Mouse (Mus musculus): ENCODE data around the gene Dnajc3.
A peak's percentile ranks its signal among the peaks of the same experiment; 100 is the strongest.

Dnajc3 gene

DNA sequence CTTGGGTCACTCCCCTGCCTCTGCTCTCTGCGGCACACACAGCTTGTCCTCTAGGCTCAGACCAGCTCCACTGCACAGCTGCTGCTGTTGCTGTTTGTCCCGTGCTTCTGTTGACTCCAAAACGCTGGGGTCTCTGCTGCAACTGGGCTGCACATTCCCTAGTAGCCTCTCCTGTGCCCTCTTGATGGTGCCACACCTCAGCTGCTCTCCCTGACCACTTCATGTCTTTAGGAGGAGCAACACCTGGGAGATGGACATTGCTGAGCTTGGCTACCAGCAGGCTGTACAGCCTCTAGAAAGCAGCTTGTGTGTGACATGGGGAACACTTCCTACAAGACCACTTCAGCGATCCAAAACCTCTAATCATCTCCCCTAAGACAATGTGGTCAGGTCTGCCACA is 46.4 kb downstream of the Dnajc3 start:
- DNase-seq: no peak

DNA sequence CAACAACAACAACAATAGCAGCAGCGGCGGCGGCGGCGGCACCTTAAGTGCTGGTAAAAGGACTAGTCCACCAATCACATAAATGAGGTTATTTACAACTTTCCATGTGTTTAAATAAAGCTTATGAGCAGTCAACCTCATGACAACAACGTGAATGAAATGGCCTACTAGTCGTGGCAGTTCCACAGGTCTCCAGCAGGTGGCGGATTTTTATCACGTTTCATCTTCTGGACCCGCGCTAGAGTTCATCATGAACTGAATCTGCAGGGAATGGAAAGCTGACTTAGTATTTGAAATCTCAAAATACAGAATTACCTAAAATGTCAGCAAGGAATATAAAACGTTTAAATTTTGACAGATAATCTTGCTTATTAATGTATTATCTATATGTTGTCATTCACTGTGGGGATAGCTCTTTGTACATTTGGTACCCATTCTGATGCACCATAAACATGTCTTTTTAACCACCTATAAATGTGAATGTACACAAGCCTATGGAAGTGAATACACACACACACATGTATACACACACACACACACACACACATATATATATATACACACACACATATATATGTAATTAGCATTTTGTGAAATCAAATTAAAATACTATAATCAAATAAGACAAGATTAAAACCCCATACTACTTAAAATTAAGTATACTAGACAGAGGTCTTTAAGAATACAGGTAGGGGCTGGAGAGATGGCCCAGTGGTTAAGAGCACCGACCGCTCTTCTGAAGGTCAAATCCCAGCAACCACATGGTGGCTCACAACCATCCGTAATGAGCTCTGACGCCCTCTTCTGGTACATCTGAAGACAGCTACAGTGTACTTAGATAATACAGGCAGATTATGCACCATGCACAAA is 49.1 kb downstream of the Dnajc3 start:
- DNase-seq: peak; percentile 79

DNA sequence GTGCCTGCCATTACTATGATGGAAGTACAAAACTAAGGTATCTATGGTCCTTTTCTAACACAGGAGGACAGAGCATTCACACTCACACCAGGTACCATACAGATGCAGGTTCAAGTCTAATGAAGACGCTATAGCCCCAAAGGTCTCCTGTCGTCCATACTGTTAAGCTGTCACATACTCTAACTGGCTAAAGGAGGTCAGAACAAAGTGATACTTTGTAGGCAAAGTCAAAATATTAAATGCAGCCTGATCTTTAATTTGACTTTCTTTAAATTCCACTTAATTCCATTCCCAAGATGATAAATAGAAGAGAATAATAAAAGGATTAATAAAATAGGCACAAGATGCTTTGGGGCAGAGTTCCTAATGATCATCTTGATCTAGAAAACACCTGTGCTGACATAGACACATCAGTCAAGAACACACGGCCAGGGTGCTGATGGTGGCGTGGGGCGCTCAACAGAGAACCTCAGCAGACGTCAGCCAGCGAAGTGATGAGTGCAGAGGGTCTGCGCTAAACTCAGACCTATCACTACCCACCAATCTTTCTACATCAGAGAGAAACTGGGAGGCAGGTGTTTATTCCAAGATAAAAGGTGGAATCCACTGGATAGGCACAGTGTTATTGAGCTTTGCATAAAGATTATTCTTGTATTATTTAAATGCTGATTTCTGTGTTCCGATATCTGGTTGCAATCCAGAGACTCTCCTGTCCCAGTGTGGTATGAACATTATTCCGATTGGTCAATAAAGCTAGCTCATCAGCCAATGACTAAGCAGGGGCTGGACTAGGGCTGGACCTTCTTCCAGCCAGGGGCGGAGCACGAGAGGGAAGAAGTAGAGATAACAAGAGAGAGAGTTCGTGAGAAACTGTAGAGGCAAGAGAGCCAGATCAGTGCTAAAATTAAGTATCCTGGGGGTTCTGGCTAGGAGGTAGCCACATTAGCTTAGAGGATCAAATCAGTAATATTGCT is 50.0 kb downstream of the Dnajc3 start:
- DNase-seq: peak; percentile 30

DNA sequence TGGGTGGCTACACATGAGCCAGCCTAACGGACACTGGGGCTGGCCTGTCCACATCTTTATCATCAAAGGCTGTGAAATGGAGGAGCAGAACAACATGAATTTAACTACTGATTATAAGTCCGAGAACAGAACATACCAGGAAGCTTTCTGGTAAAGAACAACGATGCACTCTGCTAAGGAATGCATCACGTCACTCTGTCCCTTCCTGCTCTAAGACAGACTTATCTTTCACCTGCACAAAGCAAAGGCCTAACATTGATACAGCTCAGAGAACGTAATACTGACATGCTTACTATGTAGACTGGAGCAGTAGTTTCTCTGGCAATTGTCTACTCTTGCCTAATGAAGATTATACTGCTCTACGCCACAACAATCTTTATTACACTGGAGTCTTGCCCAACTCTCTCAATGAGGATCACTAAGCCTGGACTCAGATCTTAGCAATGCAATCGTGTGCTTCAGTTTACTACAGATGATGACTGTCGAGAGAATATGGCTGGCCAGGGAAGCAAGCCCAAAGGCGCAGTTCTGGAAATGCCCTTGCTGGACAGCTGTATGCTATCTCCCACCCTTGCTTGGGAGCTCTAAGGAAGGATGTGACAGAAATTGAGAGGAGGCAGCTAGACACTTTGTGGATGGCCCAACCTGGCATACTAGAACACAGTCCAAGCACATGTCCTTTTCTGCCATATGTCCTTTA is 57.6 kb downstream of the Dnajc3 start:
- DNase-seq: no peak

DNA sequence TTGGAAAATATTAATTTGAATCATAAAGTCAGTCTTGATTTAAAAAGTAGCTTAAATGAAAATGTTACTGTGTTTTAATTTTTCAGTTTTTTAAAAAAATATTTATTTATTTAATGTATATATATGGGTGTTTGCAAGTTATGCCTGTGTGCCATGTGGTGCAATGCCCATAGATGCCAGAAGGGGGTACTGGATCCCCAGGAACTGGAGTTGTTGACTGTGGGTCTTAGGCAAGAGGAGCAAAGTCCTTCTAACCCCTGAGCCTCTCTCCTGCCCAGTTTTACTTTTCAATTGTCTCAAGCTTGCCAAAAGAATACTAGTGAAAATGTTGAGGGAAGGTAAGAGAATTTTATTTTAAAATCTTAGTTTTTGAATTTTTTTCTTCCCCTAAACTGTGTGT is 65.5 kb downstream of the Dnajc3 start:
- peak; percentile 30 for DNase-seq

DNA sequence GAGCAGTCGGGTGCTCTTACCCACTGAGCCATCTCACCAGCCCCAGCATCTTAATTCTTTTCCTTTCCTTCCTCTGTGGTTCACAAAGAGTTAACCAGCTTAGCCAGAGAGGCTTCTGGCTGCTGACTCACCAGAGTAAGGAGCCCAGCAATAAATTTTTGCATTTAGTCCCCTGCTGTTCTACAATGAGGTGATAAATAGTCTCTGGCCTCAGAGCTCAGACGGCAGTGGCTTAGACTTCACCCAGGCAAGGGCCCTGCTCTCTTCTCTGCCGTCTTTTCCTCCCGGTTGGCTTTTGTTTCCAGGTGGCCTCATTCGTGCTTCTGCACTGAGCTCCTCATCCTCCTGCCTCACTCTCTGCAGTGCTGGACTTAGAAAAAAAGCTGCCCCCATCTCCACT is 68.1 kb downstream of the Dnajc3 start:
- peak; percentile 40 for DNase-seq

DNA sequence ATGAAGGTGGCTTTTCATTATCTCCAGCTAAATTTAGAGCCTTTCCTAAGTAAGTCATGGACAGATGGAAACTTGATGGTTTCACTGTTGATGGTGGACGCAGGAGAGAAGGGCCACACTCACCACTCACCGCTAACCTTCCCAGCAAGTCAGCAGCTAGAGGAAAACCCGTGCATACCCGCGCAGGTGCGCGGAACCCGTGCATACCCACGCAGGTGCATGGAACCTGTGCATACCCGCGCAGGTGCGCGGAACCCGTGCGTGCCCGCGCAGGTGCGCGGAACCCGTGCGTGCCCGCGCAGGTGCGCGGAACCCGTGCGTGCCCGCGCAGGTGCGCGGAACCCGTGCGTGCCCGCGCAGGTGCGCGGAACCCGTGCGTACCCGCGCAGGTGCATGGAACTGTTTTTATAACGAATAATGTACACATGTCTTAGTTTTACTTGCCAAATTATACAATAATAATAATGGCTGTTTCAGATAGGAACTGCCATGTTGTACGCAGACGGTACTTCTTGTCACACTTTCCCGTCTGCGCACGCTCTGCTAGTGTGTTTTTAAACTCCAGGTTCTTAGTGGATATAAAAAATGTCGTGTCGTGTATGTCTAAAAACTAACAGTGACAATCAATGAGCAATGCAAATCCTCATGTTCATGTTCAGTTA is 68.8 kb downstream of the Dnajc3 start:
- no peak for DNase-seq

DNA sequence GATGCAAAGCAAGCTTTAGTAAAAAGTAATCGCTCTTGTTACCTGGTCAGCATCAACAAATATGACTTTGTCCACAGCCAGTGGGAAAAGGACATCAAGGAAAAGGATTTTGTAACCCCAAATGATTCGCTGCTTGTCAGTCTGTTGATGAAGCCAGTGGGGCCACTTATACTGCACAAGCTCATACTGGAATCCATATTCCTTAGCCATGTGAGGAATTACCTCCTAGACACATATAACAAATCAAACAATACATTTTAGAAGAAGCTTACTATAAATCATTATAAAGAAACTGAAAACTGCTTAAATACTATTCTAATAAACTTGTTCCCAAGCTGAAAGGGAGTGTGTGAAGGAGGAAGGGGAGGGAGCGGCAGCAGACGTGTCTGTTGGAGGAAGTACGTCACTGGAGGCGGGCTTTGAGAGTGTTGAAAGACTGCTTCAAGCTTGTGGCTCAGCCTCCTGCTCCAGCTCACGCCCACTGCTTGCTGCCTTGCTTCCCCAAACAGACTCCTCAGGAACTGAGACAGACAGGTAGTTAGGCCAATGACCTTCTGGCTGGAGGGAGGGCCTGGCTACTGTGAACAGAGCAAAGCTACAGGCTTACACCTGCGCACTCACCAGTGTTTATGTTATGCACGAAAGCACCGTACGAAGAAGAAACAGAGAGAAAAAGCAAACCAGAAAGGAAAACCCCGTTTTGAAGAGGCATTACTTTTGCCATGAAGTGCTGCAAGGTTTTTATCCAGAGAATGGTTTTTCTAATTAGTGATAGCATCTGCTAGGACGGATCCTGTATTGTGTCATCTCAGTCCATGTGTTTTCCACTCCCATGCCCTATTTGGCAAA is 69.6 kb downstream of the Dnajc3 start:
- peak; percentile 98 for DNase-seq

DNA sequence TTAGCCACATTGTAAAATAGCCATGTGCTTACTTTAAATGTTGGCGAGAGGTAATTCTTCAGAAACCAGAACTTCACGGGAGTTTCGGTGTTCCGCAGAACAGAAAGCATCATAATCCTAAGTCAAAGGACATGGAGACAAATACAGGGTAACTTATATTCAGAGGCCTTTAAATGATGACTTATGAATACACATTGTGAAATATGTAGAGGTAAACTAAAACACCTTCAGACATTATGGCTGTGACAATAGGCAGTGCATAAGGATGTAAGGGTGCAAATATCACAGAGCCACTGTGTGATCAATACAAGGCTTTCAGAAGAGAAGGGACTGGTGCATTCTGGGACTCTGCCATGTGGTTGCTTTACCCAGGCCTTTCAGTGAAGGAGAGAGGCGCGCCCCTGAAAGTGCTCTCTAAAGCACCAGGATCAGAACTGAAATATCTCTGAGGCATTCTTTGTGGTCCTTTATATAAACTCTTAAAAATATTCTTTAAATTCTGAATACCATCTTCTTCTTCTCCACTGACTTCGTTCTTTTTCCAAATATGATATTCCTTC is 70.3 kb downstream of the Dnajc3 start:
- no peak for DNase-seq

DNA sequence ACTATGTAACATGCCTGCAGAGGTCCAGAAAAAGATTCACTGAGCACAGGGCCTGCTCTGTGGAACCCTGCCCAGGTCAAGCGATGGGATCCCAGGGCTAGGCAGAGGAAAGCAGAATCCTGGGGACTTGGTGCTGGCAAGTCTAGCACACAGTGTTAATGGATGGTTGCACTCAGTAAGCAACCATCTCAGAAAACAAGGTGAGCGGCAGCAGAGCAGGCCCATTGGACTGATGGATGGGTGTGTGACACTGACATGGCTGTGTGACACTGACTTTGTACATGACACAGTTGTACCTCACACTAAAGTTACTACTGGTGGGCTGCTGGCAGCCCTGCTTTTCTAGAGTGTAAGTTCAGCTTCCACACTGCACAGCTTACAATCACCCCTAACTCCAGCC is 71.8 kb downstream of the Dnajc3 start:
- no peak for DNase-seq

DNA sequence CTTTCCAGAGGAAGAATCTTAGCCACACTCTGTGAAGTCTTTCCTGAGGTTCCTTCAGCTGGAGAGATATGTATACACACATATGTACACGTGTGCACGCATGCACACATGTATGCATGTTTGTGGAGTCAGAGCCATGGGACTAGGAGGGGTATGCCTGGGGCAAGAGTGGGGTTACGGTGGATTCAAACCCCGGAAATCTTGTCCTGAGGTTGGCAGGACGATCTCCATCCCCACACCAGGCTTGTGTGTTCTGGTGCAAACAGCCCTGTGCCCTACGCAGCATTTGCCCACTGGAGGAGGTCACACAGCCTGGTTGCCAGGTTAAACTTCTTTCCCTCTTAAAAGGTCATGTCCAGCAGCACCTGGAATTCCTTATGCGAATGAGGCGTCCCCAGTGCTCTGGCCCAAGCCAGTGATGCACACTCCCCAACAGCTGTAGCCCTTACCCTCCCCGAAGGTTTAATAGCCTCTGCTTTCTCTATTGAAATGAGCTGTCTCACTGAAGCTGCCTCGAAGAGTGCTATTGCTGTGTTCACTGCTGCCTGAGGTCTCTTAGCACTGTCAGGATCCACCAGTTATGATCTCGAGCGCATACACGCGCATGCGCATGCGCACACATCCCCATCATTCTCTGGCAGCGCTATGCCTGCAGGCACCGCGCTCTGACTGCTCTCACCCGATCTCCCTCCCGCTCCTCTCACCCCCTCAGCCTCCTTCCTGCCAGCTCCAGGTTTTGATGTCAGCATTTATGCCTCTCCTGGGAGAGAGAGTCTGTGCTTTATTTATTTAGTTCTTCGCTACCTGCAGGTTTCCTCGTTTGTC is 75.0 kb downstream of the Dnajc3 start:
- DNase-seq: peak; percentile 69

DNA sequence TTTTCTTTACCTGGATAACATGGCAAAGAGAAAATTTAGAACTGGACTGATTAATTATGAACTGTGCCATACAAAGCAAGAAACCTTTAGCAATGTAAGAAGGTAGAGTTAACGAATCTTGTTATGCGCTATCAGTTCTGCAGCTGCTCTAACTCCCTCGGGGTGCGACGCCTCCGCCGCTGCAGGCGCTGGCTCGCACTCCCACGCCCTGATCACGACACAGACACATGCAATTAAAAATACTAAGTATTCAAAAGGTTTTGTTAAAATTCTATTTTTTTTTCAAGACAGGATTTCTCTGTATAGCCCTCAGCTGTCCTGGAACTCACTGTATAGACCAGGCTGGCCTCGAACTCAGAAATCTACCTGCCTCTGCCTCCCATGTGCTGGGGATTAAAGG is 75.8 kb downstream of the Dnajc3 start:
- no peak for DNase-seq

DNA sequence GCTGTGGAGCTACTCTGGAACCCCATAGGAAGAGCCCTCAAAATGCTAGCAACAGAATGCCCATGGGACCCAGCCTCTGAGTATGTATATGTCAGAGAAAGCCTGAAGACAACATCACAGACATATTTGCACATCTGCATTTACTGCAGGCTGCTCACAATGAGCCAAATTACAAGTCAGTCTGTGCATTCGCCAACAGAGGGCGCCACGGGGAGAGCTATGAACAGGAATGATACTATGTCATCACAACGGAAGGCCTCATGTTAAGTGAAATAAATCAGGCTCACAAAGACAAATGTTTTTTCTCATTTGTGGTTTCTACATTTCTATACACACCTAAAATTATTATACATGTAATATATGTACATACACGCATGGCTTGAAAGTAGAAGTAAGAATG is 88.1 kb downstream of the Dnajc3 start:
- DNase-seq: peak; percentile 36

DNA sequence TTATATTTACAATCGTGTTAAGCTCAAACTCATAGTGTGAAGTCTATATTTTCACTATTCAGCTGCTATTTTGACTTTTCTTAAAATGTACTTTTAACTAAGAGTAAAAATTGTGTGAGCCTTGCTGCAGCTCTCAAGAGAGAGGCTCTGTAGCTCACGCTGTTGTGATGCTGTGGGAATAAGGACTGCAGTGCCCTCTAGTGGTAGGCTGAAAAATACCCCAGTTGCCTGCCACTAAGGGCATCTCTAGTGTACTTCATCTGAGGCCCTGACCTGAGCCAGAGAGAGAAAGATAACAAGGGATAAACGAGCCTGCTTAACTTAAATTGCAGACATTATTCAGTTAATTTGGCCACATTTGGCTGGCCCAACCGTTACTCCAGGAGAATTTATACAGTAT is 89.4 kb downstream of the Dnajc3 start:
- DNase-seq: peak; percentile 71

DNA sequence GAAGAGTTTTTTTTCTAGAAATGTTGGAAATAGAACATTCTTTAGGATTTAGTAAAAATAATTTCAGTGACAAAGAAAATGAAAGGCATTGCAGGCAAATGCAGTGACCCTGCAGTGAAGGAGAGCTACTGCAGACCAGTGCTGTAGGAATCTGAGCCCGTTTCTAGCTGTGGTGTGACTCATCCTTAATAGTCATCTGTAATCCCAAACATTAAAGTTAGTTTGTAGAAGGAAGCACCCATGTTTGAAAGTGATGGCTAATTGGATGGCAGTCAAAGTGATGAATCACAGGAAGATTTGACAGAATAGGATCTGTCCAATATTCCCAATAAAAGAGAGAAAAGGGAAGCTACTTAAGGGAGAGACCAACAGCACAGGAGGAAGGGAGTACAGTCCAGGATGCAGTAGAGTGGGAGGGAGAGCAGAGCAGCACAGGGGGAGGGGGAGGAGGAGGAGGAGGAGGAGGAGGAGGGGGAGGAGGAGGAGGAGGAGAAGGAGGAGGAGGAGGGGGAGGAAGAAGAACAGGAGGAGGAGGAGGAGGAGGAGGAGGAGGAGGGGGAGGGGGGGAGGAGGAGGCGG is 90.0 kb downstream of the Dnajc3 start:
- no peak for DNase-seq
